Mouse (Mus musculus) embryonic facial prominence, embryonic 12.5 days (tissue): ENCODE results near the gene Ghr. TPM values are rescaled to one million over a fixed set of nuclear protein-coding genes. Genes with fewer than 3 reads are reported as not detected.

Experiments used
- ATAC-seq: fragments of 200-750 bp; cut with Nextera tagmentation; 2 replicates; pipeline ENCODE4 v1.8.0; 2017; ENCODE audit not compliant: insufficient number of reproducible peaks, insufficient read depth, low FRiP score, low TSS enrichment
- H3K27ac ChIP-seq: fragments of 300-500 bp; sonication (generic); 2 replicates; pipeline ENCODE4 v1.5.1; 2016; ENCODE audit warnings: mild to moderate bottlenecking
- H3K27me3 ChIP-seq: fragments of 300-500 bp; sonication (generic); 2 replicates; pipeline ENCODE4 v1.6.1; 2016; ENCODE audit warnings: mild to moderate bottlenecking, moderate library complexity
- H3K36me3 ChIP-seq: fragments of 300-500 bp; sonication (generic); 2 replicates; pipeline ENCODE4 v1.6.1; 2016; ENCODE audit warnings: mild to moderate bottlenecking
- H3K4me1 ChIP-seq: fragments of 300-500 bp; sonication (generic); 2 replicates; pipeline ENCODE4 v1.6.1; 2016
- H3K4me2 ChIP-seq: fragments of 300-500 bp; sonication (generic); replicated peaks from 2 replicates; pipeline ENCODE4 v1.6.1; 2016; ENCODE audit warnings: mild to moderate bottlenecking, moderate library complexity
- H3K4me3 ChIP-seq: fragments of 300-500 bp; sonication (generic); 2 replicates; pipeline ENCODE4 v1.5.1; 2016; ENCODE audit warnings: mild to moderate bottlenecking
- H3K9ac ChIP-seq: fragments of 300-500 bp; sonication (generic); 2 replicates; pipeline ENCODE4 v1.6.1; 2016; ENCODE audit warnings: mild to moderate bottlenecking, moderate library complexity
- H3K9me3 ChIP-seq: fragments of 300-500 bp; sonication (generic); 2 replicates; pipeline ENCODE4 v1.6.1; 2016; ENCODE audit warnings: mild to moderate bottlenecking, moderate library complexity
- WGBS: fragments of 180-500 bp; shearing (Covaris S2); methylation state at CpG from one replicate; pipeline ENCODE4 v1.1.7; 2016; 5-methylcytosine and 5-hydroxymethylcytosine counted together
- polyA plus RNA-seq: library from polyadenylated mRNA; unstranded; fragments of >200 nt; fragmentation: Nextera tagmentation; extraction: Ambion mirVana; gene quantifications from 2 replicates; pipeline ENCODE4 v1.2.1, GENCODE M21; 2016

The Ghr gene
- polyA plus RNA-seq, 1 experiment from 2014 or later: 44.6 TPM

GRCm38 (mm10) chr15:3277391-3277790 lies 305.9 kb downstream of the Ghr start:
- Histone ChIP-seq H3K4me3 (no peak overlapping the region), H3K27me3 (no peaks in the 10 kb centered on the region), H3K4me1 (no peaks in the 10 kb centered on the region), H3K9me3 (no peaks in the 10 kb centered on the region), H3K9ac (no peak overlapping the region), H3K4me2 (no peak overlapping the region), H3K27ac (no peak overlapping the region), H3K36me3 (peaks cover 5% of the 10 kb centered on the region; the same call in 1 of the 2 replicates)
- no peak for ATAC-seq
- 92% methylated on average over 2 of the region's 2 CpGs for WGBS

GRCm38 (mm10) chr15:3273191-3273590 lies 310.1 kb downstream of the Ghr start:
- H3K9me3 ChIP-seq: no peaks in the 10 kb centered on the region
- no peaks in the 10 kb centered on the region for H3K27me3 ChIP-seq
- H3K4me1 ChIP-seq: peaks cover 14% of the 10 kb centered on the region
- no peaks in the 10 kb centered on the region for H3K36me3 ChIP-seq
- H3K4me2 ChIP-seq: no peak overlapping the region
- WGBS: 60% methylated on average over 1 of the region's 1 CpGs
- H3K9ac ChIP-seq: no peak overlapping the region
- no peak overlapping the region for H3K27ac ChIP-seq
- ATAC-seq: no peak
- no peak overlapping the region for H3K4me3 ChIP-seq

- Histone ChIP-seq H3K9ac (no peak overlapping the region), H3K4me2 (peak overlapping the region; percentile 43), H3K27ac (no peak overlapping the region), H3K4me3 (peak overlapping the region; percentile 34), H3K4me1 (peaks cover 14% of the 10 kb centered on the region), H3K27me3 (no peaks in the 10 kb centered on the region), H3K9me3 (no peaks in the 10 kb centered on the region), H3K36me3 (no peaks in the 10 kb centered on the region)
- ATAC-seq: no peak
- 30% methylated on average over 6 of the region's 6 CpGs for WGBS
Observed at GRCm38 (mm10) chr15:3271216-3271615, 312.1 kb downstream of the Ghr start.

- 0 out of 2 replicates have a peak, but pooled peaks have one; percentile 70 for ATAC-seq
- H3K9ac ChIP-seq: peak overlapping the region; percentile 36; the same call in 1 of the 2 replicates
Observed at GRCm38 (mm10) chr15:3270646-3271077, 312.6 kb downstream of the Ghr start.

GRCm38 (mm10) chr15:3269996-3270645 lies 313.2 kb downstream of the Ghr start:
- Histone ChIP-seq H3K9me3 (no peaks in the 10 kb centered on the region), H3K4me1 (peaks cover 14% of the 10 kb centered on the region), H3K36me3 (no peaks in the 10 kb centered on the region), H3K27me3 (no peaks in the 10 kb centered on the region), H3K4me2 (peak overlapping the region; percentile 52), H3K9ac (no peak overlapping the region), H3K27ac (peak overlapping the region; percentile 83), H3K4me3 (peak overlapping the region; percentile 34)
- no peak; the same call in 1 of the 2 replicates for ATAC-seq
- 14% methylated on average over 6 of the region's 6 CpGs for WGBS

More at GRCm38 (mm10) chr15:3270646-3271077, 312.6 kb downstream of the Ghr start:
- WGBS: 2% methylated on average over 12 of the region's 12 CpGs
- Histone ChIP-seq H3K36me3 (no peaks in the 10 kb centered on the region), H3K4me1 (peaks cover 14% of the 10 kb centered on the region), H3K27me3 (no peaks in the 10 kb centered on the region), H3K4me3 (peak overlapping the region; percentile 34), H3K4me2 (peak overlapping the region; percentile 52), H3K27ac (peak overlapping the region; percentile 83), H3K9me3 (no peaks in the 10 kb centered on the region)

- Histone ChIP-seq H3K4me2 (peak overlapping the region; percentile 52; the same call in 1 of the 2 replicates), H3K4me3 (no peak overlapping the region), H3K9me3 (no peaks in the 10 kb centered on the region), H3K36me3 (no peaks in the 10 kb centered on the region), H3K27me3 (no peaks in the 10 kb centered on the region), H3K27ac (peak overlapping the region; percentile 83), H3K9ac (no peak overlapping the region), H3K4me1 (peaks cover 14% of the 10 kb centered on the region)
- WGBS: 13% methylated on average over 4 of the region's 4 CpGs
- peak; percentile 59 for ATAC-seq
Observed at GRCm38 (mm10) chr15:3269496-3269895, 313.8 kb downstream of the Ghr start.

- Histone ChIP-seq H3K27ac (0 out of 2 replicates have a peak within 1 kb of the TSS, but pooled peaks have one; percentile 83), H3K4me1 (peaks cover 14% of the 10 kb centered on the region), H3K9ac (no peak within 1 kb of the TSS), H3K9me3 (no peaks in the 10 kb centered on the region), H3K4me3 (no peak within 1 kb of the TSS), H3K27me3 (no peaks in the 10 kb centered on the region), H3K36me3 (no peaks in the 10 kb centered on the region), H3K4me2 (no peak within 1 kb of the TSS)
- WGBS: 83% methylated on average over 6 of the region's 6 CpGs
- no peak for ATAC-seq
Observed at GRCm38 (mm10) chr15:3268247-3268646, 315.0 kb downstream of the Ghr start, which contains the start of gene Selenop. Gene Selenop, plus strand, starts transcription at chr15:3268547.
